Mouse (Mus musculus) lung, embryonic 14.5 days (tissue): ENCODE measurements around the gene Gm37240. TPM values are rescaled to one million over a fixed set of nuclear protein-coding genes. Genes with fewer than 3 reads are reported as not detected.
"Not testable (repeated sequence)": the region's sequence is repeated elsewhere in the genome, so short reads cannot be mapped to it uniquely, and the experiment has no call there.

Source experiments
- ATAC-seq: fragments of 200-750 bp; cut with Nextera tagmentation; 2 replicates; pipeline ENCODE4 v1.8.0; 2017; ENCODE audit warnings: mild to moderate bottlenecking, moderate TSS enrichment, moderate library complexity; ENCODE audit not compliant: insufficient read depth
- DNase-seq: peaks from one replicate; pipeline ENCODE4 v3.0.0-alpha.2; 2015
- H3K27ac ChIP-seq: fragments of 300-500 bp; sonication (generic); 2 replicates; pipeline ENCODE4 v1.5.1; 2014; ENCODE audit warnings: low read depth, mild to moderate bottlenecking, moderate library complexity
- H3K27me3 ChIP-seq: fragments of 300-500 bp; sonication (generic); 2 replicates; pipeline ENCODE4 v1.6.1; 2014; ENCODE audit warnings: low read length, control low read depth; ENCODE audit not compliant: insufficient read depth
- H3K36me3 ChIP-seq: fragments of 300-500 bp; sonication (generic); 2 replicates; pipeline ENCODE4 v1.6.1; 2014; ENCODE audit warnings: control low read depth; ENCODE audit not compliant: insufficient read depth
- H3K4me1 ChIP-seq: fragments of 300-500 bp; sonication (generic); 2 replicates; pipeline ENCODE4 v1.6.1; 2014; ENCODE audit warnings: antibody characterized with exemption, control low read depth; ENCODE audit not compliant: insufficient read depth
- H3K4me2 ChIP-seq: fragments of 300-500 bp; sonication (generic); 2 replicates; pipeline ENCODE4 v1.6.1; 2014; ENCODE audit warnings: mild to moderate bottlenecking
- H3K4me3 ChIP-seq: fragments of 300-500 bp; sonication (generic); 2 replicates; pipeline ENCODE4 v1.5.1; 2014; ENCODE audit warnings: low read depth, low read length
- H3K9ac ChIP-seq: fragments of 300-500 bp; sonication (generic); 2 replicates; pipeline ENCODE4 v1.6.1; 2014
- H3K9me3 ChIP-seq: fragments of 300-500 bp; sonication (generic); 2 replicates; pipeline ENCODE4 v1.6.1; 2016; ENCODE audit warnings: low read depth, low read length, control low read depth
- CTCF ChIP-seq: IDR thresholded peaks from 2 replicates; pipeline ENCODE4 v1.5.1; 2016; ENCODE audit warnings: antibody characterized with exemption, low read depth
- WGBS: fragments of 180-500 bp; shearing (Covaris S2); extraction: QIAGEN DNeasy Blood & Tissue Kit; methylation state at CpG from one replicate; pipeline ENCODE4 v1.1.7; 2014; 5-methylcytosine and 5-hydroxymethylcytosine counted together
- polyA plus RNA-seq: library from polyadenylated mRNA; unstranded; fragments of >200 nt; fragmentation: Nextera tagmentation; extraction: Ambion mirVana; gene quantifications from 2 replicates; pipeline ENCODE4 v1.2.1, GENCODE M21; 2014

The Gm37240 gene
- polyA plus RNA-seq, 1 experiment from 2014 or later = 4.5 TPM

- H3K4me1 ChIP-seq = no peaks in the 10 kb centered on the region
- H3K27ac ChIP-seq = no peak overlapping the region
- no peak overlapping the region for H3K4me3 ChIP-seq
- no peak for ATAC-seq
- no peak overlapping the region for H3K9ac ChIP-seq
- TF ChIP-seq CTCF = no peak
- H3K4me2 ChIP-seq = no peak overlapping the region
- H3K27me3 ChIP-seq = no peaks in the 10 kb centered on the region
- no peaks in the 10 kb centered on the region for H3K36me3 ChIP-seq
- 90% methylated on average over 6 of the region's 6 CpGs for WGBS
- DNase-seq = no peak
- H3K9me3 ChIP-seq = no peaks in the 10 kb centered on the region
Observed at GRCm38 (mm10) chr3:84568540-84568939, 1318.8 kb downstream of the Gm37240 start.

GRCm38 (mm10) chr3:84563415-84563814 is 1323.9 kb downstream of the Gm37240 start:
- H3K9me3 ChIP-seq = no peaks in the 10 kb centered on the region
- H3K27ac ChIP-seq = no peak overlapping the region
- no peak overlapping the region for H3K9ac ChIP-seq
- no peak overlapping the region for H3K4me3 ChIP-seq
- H3K4me1 ChIP-seq = no peaks in the 10 kb centered on the region
- WGBS = 78% methylated on average over 4 of the region's 4 CpGs
- H3K27me3 ChIP-seq = no peaks in the 10 kb centered on the region
- TF ChIP-seq CTCF = no peak
- H3K4me2 ChIP-seq = no peak overlapping the region
- H3K36me3 ChIP-seq = no peaks in the 10 kb centered on the region
- DNase-seq = no peak
- ATAC-seq = no peak

GRCm38 (mm10) chr3:84562911-84563310 is 1324.4 kb downstream of the Gm37240 start:
- WGBS = 100% methylated on average over 2 of the region's 2 CpGs

GRCm38 (mm10) chr3:84558301-84558700 is 1329.0 kb downstream of the Gm37240 start:
- H3K4me1 ChIP-seq = no peaks in the 10 kb centered on the region
- DNase-seq (no peak), ATAC-seq (no peak)
- no peak overlapping the region for H3K4me3 ChIP-seq
- no peak for TF ChIP-seq CTCF
- 84% methylated on average over 3 of the region's 3 CpGs for WGBS
- H3K36me3 ChIP-seq = no peaks in the 10 kb centered on the region
- H3K27me3 ChIP-seq = no peaks in the 10 kb centered on the region
- no peak overlapping the region for H3K4me2 ChIP-seq
- H3K9me3 ChIP-seq = no peaks in the 10 kb centered on the region
- no peak overlapping the region for H3K9ac ChIP-seq
- H3K27ac ChIP-seq = no peak overlapping the region

More at GRCm38 (mm10) chr3:84562911-84563310, 1324.4 kb downstream of the Gm37240 start:
- H3K4me2 ChIP-seq, H3K9ac ChIP-seq, H3K36me3 ChIP-seq, H3K27me3 ChIP-seq, H3K4me1 ChIP-seq, H3K27ac ChIP-seq, H3K9me3 ChIP-seq, ATAC-seq, DNase-seq, H3K4me3 ChIP-seq: not testable (repeated sequence)

GRCm38 (mm10) chr3:84555780-84556179 is 1331.5 kb downstream of the Gm37240 start:
- no peaks in the 10 kb centered on the region for H3K27me3 ChIP-seq
- DNase-seq = no peak
- H3K36me3 ChIP-seq = no peaks in the 10 kb centered on the region
- 72% methylated on average over 3 of the region's 3 CpGs for WGBS
- H3K4me1 ChIP-seq = no peaks in the 10 kb centered on the region
- no peak for TF ChIP-seq CTCF
- H3K4me3 ChIP-seq = no peak overlapping the region
- H3K9ac ChIP-seq = no peak overlapping the region
- no peak overlapping the region for H3K27ac ChIP-seq
- H3K9me3 ChIP-seq = no peaks in the 10 kb centered on the region
- no peak overlapping the region for H3K4me2 ChIP-seq
- no peak for ATAC-seq

GRCm38 (mm10) chr3:84547177-84547576 is 1340.1 kb downstream of the Gm37240 start:
- H3K27ac ChIP-seq = no peak overlapping the region
- H3K4me1 ChIP-seq = no peaks in the 10 kb centered on the region
- H3K9ac ChIP-seq = no peak overlapping the region
- DNase-seq = peak; percentile 21
- no peak for ATAC-seq
- 58% methylated on average over 8 of the region's 8 CpGs for WGBS
- H3K27me3 ChIP-seq = no peaks in the 10 kb centered on the region
- H3K4me3 ChIP-seq = no peak overlapping the region
- H3K9me3 ChIP-seq = no peaks in the 10 kb centered on the region
- no peaks in the 10 kb centered on the region for H3K36me3 ChIP-seq
- H3K4me2 ChIP-seq = no peak overlapping the region
- TF ChIP-seq CTCF = no peak

GRCm38 (mm10) chr3:84542450-84542849 is 1344.9 kb downstream of the Gm37240 start:
- not testable (repeated sequence) for H3K4me3 ChIP-seq, H3K27me3 ChIP-seq, H3K36me3 ChIP-seq, H3K27ac ChIP-seq, H3K4me2 ChIP-seq, H3K4me1 ChIP-seq, H3K9ac ChIP-seq, H3K9me3 ChIP-seq, ATAC-seq
- 14% methylated on average over 3 of the region's 3 CpGs for WGBS
- peak; percentile 73 for TF ChIP-seq CTCF
- DNase-seq = peak; percentile 76

- Histone ChIP-seq H3K4me2 (no peak overlapping the region), H3K36me3 (no peaks in the 10 kb centered on the region), H3K4me3 (no peak overlapping the region), H3K27me3 (no peaks in the 10 kb centered on the region), H3K9me3 (no peaks in the 10 kb centered on the region), H3K27ac (no peak overlapping the region), H3K4me1 (no peaks in the 10 kb centered on the region), H3K9ac (no peak overlapping the region)
- ATAC-seq (no peak), DNase-seq (no peak)
- TF ChIP-seq CTCF = no peak
- WGBS = 86% methylated on average over 1 of the region's 1 CpGs
Observed at GRCm38 (mm10) chr3:84541881-84542280, 1345.4 kb downstream of the Gm37240 start.
